Mouse (Mus musculus): ENCODE measurements around the gene CN725425.

The CN725425 gene

DNA sequence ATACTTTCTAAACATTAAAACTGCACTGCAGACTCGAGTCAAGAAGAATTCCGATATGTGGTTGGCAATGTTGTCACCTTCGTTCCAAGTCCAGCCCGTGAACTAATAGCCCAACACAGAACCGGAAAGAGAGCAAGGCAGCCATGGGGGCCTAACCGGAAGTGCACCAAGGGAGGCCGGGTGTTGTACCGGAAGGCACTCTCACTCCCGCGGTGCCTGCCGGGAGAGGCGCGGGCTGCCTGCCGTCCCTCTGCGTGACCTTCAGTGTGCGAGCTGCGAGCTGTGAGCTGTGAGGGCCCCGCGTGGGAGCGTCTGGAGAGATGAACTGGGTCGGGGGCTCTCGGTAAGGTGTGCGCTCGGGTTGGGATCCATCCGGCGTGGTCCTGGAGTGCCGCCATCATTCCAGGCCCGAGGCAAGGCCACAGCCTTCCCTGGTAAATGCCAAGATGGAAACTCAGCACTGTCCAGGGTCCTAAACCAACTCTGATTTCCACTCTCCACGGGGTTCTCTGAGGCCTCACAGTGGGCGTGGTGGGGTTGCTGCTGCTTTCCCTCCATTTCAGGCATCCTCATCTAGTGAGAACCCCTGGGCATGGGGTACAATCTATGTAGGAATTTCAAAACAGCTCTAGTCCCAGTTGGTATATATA lies at the start of gene CN725425:
CN725425 (plus strand) TSS at position 239 of the 650 bp plus-strand sequence.
- in situ Hi-C loops (cut with MboI, MseI) = no loop called here

DNA sequence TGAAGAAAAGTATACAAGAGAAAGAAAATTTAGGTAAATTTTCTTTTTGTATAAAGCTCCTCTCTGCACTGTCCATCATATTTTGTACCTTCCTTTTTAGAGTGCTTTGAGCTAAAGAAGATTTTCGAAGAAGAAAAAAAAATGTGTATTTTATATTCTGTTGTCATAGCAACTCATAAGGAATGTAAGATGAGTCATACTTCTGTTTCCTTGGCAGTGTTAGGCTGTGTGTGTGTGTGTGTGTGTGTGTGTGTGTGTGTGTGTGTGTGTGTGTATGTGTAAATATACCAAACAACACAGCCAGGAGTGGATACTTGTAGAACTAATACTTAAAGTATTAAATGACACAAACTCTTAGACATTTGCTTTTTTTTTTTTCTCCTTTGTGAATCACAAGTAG lies 46.7 kb upstream of the CN725425 start:
- in situ Hi-C loops (cut with MboI, MseI) = no loop called here

DNA sequence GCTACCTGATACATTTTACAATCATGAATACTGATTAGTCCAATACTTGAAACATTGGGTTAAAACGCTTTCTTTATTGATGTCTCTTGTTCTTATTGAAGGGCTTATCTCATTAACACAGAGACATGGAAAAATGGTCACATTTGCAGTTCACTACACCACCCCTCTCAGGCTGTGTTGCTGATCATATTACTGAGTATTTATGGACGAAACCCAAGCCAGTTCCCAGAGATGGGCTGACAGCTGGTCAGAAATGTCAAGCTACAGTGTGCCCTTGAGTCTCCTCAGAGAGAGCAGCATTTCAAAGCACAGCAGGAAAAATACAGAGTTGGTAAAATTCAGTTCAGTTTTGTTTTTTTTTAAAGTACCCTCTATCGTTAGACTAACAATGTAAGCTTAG lies 46.0 kb upstream of the CN725425 start:
- in situ Hi-C loops (cut with MboI, MseI) = no loop called here

DNA sequence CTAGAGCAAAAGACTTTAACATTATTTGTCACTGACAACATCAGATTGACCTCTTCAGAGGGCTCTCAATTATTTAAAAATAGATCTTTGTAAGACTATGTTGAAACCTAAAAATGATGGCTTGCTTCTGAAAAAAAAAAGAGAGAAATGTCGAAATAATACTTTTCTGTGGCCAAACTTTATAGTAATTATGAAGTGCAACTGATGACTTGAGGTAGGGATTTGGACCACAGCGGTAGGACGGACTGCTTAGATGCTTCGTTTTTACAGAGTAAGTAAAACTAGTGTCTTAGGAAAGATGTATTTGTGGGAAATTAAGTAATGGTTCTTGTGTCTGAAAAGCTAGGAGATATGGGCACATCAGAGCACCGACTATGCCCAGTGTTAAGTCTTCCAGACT lies 38.1 kb upstream of the CN725425 start:
- in situ Hi-C loops (cut with MboI, MseI) = no loop called here

DNA sequence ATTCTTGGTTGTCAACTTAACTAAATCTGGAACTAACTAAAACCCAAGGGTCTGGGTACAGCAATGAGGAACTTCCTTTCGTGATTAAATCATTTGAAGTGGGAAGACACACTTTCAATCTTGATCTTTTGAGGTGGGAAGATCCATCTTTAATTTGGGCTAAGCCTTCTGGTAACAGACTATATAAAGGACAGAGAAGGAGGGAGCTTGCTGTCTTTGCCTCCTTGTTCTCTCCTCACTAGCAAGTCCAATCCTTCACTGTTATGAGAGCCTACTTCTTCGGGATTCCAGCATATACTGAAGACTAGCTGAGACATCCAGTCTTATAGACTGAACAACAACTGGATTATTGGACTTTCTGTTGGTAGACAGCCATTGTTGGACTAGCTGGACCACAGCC lies 35.8 kb upstream of the CN725425 start:
- in situ Hi-C loops (cut with MboI, MseI) = no loop called here

DNA sequence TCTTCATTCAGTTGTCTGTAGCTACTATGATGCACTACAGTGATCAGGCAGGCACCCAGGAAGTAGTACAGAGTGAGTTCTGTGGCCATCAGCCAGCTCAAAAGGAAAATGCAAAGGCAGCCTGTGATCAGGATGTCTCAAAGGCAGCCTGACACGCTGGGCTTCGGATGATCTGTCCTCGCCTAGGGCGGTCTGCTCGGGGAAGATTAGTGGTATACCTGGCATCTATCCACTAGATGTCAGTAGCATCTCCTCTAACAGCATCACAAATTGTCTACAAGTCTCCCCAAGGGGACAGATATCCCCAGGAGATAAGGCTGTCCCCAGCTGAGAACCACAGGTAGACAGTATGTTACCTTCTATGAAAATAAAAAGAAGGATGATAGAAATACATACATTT lies 34.3 kb upstream of the CN725425 start:
- in situ Hi-C loops (cut with MboI, MseI) = no loop called here

DNA sequence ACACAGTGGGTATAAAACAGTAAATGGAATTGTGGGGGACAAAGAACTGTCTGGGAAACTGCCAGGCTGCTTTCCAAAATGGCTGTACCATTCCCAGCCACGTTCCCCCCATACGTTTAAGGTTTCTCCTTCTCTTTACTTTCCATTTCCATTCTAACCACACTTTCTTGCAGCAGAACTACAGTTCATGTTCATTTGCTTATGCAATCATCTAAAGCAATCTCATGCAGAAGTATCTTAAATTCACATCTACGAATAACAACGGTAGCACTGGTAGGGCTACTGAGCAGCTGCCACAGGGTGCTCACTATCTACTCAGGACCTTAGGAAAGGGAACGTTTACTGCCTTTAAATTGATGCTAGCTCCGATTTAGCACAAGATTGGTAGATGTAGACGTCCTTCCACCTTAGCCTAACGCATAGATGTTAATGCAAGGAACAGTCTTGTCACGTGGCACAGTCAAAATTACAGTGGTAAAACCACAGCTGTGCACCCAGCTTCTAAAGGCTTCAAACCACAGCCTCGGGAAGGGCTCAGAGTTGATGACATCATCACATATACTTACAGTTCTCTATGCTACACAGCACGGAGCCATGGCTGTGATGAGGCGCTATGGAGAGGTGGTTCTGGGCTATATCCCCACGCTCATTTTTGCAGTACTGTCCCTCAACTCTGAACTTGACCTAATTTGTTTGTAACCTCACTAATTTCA lies 31.3 kb upstream of the CN725425 start:
- in situ Hi-C loops (cut with MboI, MseI) = no loop called here

DNA sequence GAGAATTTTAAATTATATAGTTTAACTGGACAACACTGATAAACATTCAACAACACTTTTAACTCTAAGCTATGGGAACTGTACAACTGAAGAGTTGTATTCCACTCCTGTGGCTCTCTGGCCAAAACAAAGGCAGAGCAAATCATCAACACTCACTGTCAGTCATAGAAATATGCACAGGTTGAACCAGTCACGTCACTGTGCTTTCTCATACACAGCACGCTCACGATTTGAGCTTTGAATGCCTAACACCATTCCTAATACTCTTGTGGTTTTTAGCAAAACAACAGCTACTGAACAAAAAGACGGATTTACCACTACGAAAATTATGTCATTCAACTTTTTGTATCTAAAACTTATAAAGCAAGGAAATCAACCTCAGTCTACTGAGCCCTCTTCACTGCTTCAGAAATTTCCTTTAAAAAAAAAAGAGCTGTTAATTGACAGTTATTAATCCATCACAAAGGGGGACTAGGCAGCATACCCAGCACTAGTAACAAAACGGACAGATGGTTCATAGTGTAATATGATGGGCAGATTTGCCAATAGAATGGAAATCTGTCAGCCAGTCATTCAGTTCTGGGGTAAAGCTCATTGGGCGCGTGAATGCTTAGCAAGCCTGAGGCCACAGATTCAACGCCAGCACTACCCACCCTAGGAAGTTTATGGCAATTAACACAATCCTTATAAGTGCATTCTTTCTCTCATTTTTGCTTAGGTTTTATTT lies 28.5 kb upstream of the CN725425 start:
- in situ Hi-C loops (cut with MboI, MseI) = no loop called here

DNA sequence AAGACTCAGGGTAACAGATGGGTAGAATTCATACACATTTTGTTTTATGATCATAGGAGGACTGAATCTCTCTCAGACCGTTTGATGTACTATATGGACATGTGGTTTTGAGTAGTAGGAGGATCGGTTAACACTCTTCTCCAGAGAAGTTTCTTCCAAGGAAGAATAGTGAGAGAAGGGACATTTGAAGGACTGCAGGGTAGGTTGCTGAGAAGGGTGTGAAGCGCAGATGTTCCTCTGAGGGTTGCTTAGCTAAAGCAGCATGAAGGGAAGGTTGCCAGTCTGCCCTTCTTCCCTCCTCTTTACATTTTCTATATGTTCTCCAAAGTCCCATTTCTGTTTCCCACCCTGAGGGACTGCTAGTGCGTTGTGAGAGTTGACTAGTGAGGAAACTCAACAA lies 28.0 kb upstream of the CN725425 start:
- in situ Hi-C loops (cut with MboI, MseI) = no loop called here

DNA sequence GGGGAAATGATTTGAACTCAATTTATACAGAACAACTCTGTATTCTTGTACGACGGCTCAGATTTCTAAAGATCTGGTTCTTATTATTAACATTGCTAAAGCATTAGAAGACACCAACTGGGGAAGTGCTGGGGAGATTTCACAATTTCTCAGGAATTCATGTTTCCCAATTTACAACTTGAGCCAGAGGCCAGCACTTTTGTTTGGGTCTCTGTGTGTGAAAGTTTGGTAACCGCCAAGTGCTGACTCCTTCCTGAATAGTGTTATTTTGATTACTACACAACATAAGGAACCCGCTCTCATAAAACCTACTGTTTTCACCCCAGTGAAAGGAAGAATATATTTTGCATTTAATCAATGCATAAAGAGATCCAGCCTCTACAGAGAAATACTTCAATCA lies 27.1 kb upstream of the CN725425 start:
- in situ Hi-C loops (cut with MboI, MseI) = no loop called here

DNA sequence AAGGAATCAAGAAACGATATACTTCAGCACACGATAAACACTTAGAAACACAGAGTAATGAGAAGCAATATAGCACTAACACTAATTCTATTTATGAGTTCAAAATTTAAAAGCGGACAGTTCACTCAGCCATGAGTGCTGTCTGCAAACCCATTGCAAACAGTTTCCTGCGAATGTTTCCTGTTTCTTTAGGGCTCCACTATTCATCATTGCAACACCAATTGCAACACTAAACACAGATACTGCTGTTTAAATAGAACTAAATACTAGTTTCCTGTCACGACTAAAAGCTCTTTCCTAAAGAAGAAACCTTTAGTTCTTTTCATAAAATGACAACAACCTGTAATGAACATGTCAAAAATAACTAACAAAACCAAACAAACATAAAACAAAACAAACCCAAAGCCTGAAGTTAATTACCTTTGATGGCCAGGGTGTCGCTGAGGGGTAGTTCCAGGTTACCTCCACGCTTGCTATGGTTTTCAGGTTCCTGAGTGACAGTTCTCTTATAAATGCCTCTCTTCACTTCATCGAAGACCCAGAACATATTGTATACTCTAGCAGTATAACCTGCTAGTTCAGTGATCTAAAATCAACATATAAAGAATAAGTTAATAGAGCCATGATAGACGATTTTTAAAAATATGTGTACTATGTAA lies 20.5 kb upstream of the CN725425 start:
- in situ Hi-C loops (cut with MboI, MseI) = no loop called here

DNA sequence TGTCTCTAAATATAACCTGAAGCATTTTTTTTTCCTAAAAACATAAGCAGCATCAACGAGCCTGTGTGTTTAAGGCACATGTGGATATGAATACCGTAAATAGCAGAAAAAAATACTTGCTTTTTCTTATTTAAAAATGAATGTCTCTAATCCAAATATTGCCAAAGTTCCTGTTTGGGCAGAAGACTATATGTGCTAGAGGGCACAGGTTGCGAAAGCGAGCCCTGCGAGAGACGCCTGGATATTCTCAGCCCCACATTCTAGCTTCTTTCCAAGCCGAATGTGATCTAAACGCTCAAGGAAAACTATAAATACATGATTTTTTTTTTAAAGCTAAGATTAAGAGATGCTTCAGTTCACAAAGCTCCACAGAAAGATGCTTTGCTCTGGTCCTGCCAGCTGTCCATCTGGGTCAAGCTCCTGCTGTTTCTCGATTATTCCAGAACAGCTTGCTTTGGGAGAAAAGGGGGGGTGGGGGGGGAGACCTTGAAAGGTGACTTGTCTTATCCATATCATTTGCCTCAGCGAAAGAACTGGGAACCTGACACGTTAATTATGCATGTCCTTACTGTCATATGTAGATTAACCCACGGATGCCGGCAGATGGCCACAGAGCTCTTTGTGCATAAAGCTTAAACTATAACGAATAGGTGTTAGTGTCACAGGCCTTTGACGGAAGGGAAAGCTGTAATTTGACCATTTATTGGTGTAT lies 19.2 kb upstream of the CN725425 start:
- in situ Hi-C loops (cut with MboI, MseI) = no loop called here

DNA sequence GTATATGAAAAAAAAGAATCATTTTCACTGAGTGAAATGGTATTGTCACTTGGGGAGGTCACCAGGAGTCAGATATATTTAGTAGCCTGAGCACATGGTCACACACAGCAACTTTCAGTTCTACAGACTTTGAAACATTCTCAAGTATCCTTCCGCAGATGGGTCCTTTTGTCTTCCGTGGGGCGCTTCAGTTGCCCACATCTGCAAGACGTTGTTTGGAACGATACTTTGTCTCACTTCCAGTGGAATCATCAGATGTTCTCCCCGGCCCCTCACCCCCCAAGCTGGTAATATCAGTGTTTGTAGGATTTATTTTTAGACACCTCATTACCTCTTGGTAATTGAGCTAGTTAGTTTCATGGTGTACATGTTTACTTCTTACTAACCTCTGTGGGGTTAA lies 12.9 kb upstream of the CN725425 start:
- in situ Hi-C loops (cut with MboI, MseI) = no loop called here

DNA sequence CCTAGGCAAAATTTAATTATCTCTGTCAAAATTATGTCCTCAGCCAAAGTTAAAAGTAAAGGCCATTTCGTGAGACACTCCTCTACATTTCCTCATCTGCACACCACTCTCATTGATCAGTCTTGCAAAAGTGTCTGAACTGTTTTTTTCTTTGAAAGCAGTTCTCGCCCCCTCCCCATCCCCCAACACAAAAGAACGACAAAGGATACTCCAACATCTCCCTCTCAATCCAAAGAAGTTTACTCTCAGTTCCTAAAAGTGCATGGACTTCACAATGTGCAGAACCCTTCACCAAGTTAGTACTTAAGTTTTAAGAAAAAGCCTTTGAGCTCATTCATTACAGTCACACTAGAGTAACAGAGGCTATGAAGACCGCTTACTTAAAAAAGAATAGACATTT lies 9.3 kb upstream of the CN725425 start:
- in situ Hi-C loops (cut with MboI, MseI) = no loop called here

DNA sequence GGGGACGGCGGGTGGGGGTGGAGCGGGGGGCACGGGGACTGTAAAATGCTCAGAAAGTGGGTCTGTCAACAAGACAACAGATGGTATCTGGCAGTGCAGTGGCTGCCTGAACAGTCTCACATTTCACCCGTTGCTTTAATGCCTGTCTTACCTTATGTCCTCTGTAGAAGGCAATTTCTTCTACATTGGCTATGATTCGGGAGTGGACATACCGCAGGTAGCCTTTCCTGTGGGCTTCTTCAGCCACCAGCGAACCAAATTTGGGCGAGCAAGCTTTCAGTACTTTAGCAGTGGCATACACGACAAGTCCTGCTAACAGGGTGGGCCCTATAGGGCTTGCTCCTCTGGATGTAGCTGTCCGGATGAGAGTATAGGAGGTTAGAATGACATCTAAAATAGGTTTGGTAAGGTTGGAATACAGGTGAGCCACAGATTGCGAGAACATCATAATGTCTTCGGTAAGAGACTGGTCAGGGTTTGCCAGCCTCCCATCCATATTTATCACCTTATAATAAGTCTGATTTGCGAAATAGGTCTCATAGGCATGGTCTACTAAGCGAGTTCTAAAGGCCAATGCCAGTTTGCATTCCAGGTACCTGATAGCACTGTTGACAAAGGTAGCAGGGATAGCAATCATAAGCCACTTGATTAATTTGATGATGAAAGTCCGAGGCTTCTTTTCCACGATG lies 8.6 kb upstream of the CN725425 start:
- in situ Hi-C loops (cut with MboI, MseI) = no loop called here

DNA sequence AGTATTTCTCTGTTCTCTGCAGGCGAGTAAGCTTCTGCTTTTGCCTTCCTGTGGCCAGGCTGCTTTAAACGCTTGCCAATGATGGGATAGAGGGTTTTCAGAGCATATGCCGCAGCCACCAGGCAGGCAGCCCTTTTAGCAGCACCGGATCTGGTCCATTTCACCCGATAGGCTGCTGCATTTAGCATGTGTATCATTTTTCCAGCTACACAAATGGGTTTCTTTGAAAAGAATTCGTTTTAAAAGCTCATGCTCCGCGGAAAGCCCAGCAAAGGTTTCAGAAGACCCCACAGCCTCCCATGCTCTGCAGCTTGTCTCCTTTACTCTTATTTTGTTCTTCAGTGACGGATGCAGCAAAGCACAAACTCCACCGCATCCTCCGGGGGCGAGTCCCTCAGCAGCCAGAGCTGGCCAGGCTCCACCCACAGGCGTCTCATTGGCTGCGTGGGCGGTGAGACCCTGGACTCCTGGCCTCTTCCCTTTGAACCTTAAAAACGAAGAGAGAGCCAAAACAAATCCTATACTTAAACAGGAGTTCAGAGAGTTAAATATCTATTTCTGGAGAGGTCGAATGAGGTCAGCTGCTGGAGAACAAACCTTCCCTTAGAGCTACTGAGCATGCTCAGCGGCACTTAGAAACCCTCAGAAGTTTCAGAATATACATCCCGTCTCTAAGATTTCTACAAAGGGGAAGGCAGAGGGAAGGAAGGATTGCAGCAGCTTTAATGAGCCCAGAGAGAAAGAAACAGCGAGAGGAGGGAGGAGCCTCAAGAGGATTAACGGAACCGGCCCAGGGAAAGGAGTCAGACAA lies 7.7 kb upstream of the CN725425 start, which contains the start of gene Abcd2:
Abcd2 (minus strand) TSS at position 388 of the 811 bp plus-strand sequence.
- in situ Hi-C loops (cut with MboI, MseI) = no loop called here

DNA sequence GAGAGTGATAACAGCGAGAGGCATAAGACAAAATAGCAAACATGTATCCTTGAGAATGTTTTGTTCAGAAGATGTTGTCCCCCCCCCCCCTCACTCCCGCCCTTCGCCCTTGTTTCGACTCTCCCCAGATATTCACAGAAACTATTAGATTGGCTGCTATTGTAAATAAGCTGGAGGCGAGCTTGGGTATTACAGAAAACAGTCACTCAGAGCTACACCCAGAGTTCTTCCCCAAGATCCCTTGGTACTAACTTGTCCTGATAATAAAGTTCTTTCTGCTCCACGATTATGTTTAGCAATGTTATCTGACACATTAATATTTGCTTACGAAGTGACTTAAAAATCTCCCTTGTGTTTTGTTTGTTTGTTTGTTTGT lies 7.1 kb upstream of the CN725425 start:
- in situ Hi-C loops (cut with MboI, MseI) = no loop called here

DNA sequence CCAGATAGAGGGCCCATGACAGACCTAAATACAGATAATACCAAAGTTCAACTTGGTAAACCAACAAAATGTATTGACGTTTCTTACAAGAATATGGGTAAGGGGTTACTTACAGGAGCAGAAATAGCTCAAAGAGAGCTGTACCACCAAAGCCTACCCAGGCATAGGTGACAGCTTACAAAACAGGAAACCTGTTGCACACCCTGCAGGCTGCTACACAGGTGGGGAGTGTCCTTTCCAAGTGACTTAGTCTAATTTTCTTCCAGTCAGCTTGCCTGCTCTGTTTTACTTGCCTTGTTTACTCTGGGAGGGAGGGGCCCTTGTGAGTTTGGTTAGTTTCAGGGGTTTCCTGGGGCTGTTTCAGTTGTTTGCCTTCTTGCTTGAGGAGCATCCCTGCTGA lies 1.5 kb downstream of the CN725425 start:
- in situ Hi-C loops (cut with MboI, MseI) = no loop called here

DNA sequence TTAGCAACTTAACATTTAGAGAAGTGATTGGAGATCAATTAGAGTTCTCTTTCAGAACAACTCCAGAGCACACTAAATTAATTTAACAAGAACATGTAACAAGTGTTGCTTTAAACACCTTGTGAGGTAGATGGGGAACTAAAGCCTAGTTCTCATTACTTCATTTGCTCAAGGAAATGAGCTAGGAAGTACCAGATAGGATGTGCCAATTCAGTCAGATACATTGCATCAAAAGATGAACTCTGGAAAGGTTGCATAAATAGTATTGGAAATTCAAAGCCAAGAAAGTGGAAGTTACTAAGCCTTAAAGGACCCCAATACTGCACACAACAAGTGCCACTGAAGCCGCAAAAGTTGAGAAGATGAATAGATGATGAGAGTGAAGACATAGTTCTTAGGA lies 3.2 kb downstream of the CN725425 start:
- in situ Hi-C loops (cut with MboI, MseI) = no loop called here

DNA sequence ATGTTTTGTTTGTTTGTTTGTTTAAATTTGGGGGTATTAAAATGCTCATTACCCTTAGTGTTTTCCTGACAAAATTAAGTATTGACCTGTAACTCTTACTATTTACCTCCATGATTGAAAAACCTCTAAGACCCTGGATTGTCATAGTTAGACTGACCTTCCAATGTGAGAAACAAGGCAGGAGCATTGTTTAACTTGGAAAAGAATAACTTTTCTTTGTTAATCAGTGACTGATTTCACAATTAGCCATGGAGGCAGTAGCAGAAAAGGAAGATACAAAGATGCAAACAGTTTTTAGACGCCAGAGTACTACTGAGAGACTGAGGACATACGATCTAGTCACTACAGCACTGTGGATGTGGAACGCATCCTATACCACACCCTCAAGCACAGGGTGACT lies 4.2 kb downstream of the CN725425 start:
- in situ Hi-C loops (cut with MboI, MseI) = no loop called here

Data from regulatory T cell (primary cell).